Mouse (Mus musculus) hindbrain, postnatal 0 days (tissue): Measurements from ENCODE around the gene Eif2ak3. TPM values are rescaled to one million over a fixed set of nuclear protein-coding genes. Genes with fewer than 3 reads are reported as not detected.

Source experiments
- ATAC-seq: fragments of 200-750 bp; cut with Nextera tagmentation; 2 replicates; pipeline ENCODE4 v1.8.0; 2017; ENCODE audit warnings: mild to moderate bottlenecking, moderate TSS enrichment, moderate library complexity
- DNase-seq: peaks from one replicate; pipeline ENCODE4 v3.0.0-alpha.2; 2015; ENCODE audit warnings: low spot score
- H3K27ac ChIP-seq: fragments of 300-500 bp; sonication (generic); 2 replicates; pipeline ENCODE4 v1.5.1; 2014; ENCODE audit warnings: mild to moderate bottlenecking
- H3K27me3 ChIP-seq: fragments of 300-500 bp; sonication (generic); 2 replicates; pipeline ENCODE4 v1.6.1; 2014; ENCODE audit warnings: low read length, mixed read lengths; ENCODE audit not compliant: insufficient read depth
- H3K36me3 ChIP-seq: fragments of 300-500 bp; sonication (generic); 2 replicates; pipeline ENCODE4 v1.6.1; 2014; ENCODE audit warnings: low read length, mixed read lengths; ENCODE audit not compliant: insufficient read depth
- H3K4me1 ChIP-seq: fragments of 300-500 bp; sonication (generic); 2 replicates; pipeline ENCODE4 v1.6.1; 2014; ENCODE audit warnings: antibody characterized with exemption, low read length, mixed read lengths; ENCODE audit not compliant: insufficient read depth
- H3K4me2 ChIP-seq: fragments of 300-500 bp; sonication (generic); 2 replicates; pipeline ENCODE4 v1.6.1; 2014; ENCODE audit warnings: low read depth, mild to moderate bottlenecking, low read length, moderate library complexity, mixed read lengths
- H3K4me3 ChIP-seq: fragments of 300-500 bp; sonication (generic); 2 replicates; pipeline ENCODE4 v1.5.1; 2014; ENCODE audit warnings: low read length
- H3K9ac ChIP-seq: fragments of 300-500 bp; sonication (generic); replicated peaks from 2 replicates; pipeline ENCODE4 v1.6.1; 2014; ENCODE audit warnings: mild to moderate bottlenecking, low read length, moderate library complexity, mixed read lengths
- H3K9me3 ChIP-seq: fragments of 300-500 bp; sonication (generic); 2 replicates; pipeline ENCODE4 v1.6.1; 2016; ENCODE audit warnings: low read length, mixed read lengths
- CTCF ChIP-seq: IDR thresholded peaks from 2 replicates; pipeline ENCODE4 v1.5.1; 2016; ENCODE audit warnings: antibody characterized with exemption, control low read depth, low read depth
- WGBS: fragments of 180-500 bp; shearing (Covaris S2); extraction: QIAGEN DNeasy Blood & Tissue Kit; methylation state at CpG from one replicate; pipeline ENCODE4 v1.1.7; 2014; 5-methylcytosine and 5-hydroxymethylcytosine counted together
- polyA plus RNA-seq: library from polyadenylated mRNA; unstranded; fragments of >200 nt; fragmentation: Nextera tagmentation; extraction: Ambion mirVana; gene quantifications from 2 replicates; pipeline ENCODE4 v1.2.1, GENCODE M21; 2015
- total RNA-seq: library from RNA; depleted of rRNA; stranded (reverse); fragments of >200 nt; gene quantifications from 2 replicates; pipeline ENCODE4 v1.2.3, GENCODE M21; 2014; rRNA removed

The Eif2ak3 gene
- total and polyA plus RNA-seq, 2 experiments from 2014 or later = 7.6 to 18.3 TPM

GRCm38 (mm10) chr6:70912396-70912765 is 68.1 kb downstream of the Eif2ak3 start:
- H3K4me3 ChIP-seq = peak overlapping the region; percentile 20; the same call in 1 of the 2 replicates
- 53% methylated on average over 7 of the region's 7 CpGs for WGBS

GRCm38 (mm10) chr6:70918827-70919226 is 74.5 kb downstream of the Eif2ak3 start, which contains the start of gene Tex37:
Gene Tex37, minus strand, starts transcription at chr6:70918927.
- WGBS = 83% methylated on average over 3 of the region's 3 CpGs
- Histone ChIP-seq H3K27ac (no peak within 1 kb of the TSS), H3K27me3 (no peaks in the 10 kb centered on the region), H3K4me2 (no peak within 1 kb of the TSS), H3K4me3 (no peak within 1 kb of the TSS), H3K4me1 (no peaks in the 10 kb centered on the region), H3K9me3 (no peaks in the 10 kb centered on the region), H3K9ac (no peak within 1 kb of the TSS), H3K36me3 (no peaks in the 10 kb centered on the region)
- no peak for TF ChIP-seq CTCF
- DNase-seq (no peak), ATAC-seq (no peak)

More at GRCm38 (mm10) chr6:70912396-70912765, 68.1 kb downstream of the Eif2ak3 start:
- ATAC-seq (peak; percentile 62), DNase-seq (no peak)
- H3K4me2 ChIP-seq = peak overlapping the region; percentile 49
- TF ChIP-seq CTCF = no peak
- no peaks in the 10 kb centered on the region for H3K36me3 ChIP-seq
- H3K9me3 ChIP-seq = no peaks in the 10 kb centered on the region
- H3K27me3 ChIP-seq = no peaks in the 10 kb centered on the region
- no peak overlapping the region for H3K27ac ChIP-seq
- H3K9ac ChIP-seq = no peak overlapping the region
- no peaks in the 10 kb centered on the region for H3K4me1 ChIP-seq

GRCm38 (mm10) chr6:70921274-70922074 is 77.2 kb downstream of the Eif2ak3 start:
- Histone ChIP-seq H3K9ac (peak overlapping the region; percentile 30; the same call in 1 of the 2 replicates), H3K27ac (peak overlapping the region; percentile 55), H3K4me3 (no peak overlapping the region), H3K36me3 (no peaks in the 10 kb centered on the region), H3K4me2 (peak overlapping the region; percentile 40), H3K4me1 (no peaks in the 10 kb centered on the region), H3K27me3 (no peaks in the 10 kb centered on the region), H3K9me3 (no peaks in the 10 kb centered on the region)
- peak; percentile 82 for ATAC-seq
- peak; percentile 79 for TF ChIP-seq CTCF
- WGBS = 4% methylated on average over 22 of the region's 22 CpGs
- DNase-seq = peak; percentile 79

- Histone ChIP-seq H3K9me3 (no peaks in the 10 kb centered on the region), H3K27me3 (no peaks in the 10 kb centered on the region)
- 82% methylated on average over 2 of the region's 2 CpGs for WGBS
Measured at GRCm38 (mm10) chr6:70931801-70932200, 87.5 kb downstream of the Eif2ak3 start.

GRCm38 (mm10) chr6:70953274-70953673 is 109.0 kb downstream of the Eif2ak3 start:
- Histone ChIP-seq H3K27ac (no peak overlapping the region), H3K4me3 (no peak overlapping the region), H3K9me3 (no peaks in the 10 kb centered on the region), H3K36me3 (no peaks in the 10 kb centered on the region), H3K4me2 (no peak overlapping the region), H3K27me3 (peaks cover 41% of the 10 kb centered on the region), H3K9ac (no peak overlapping the region), H3K4me1 (peaks cover 5% of the 10 kb centered on the region; the same call in 1 of the 2 replicates)
- ATAC-seq (no peak), DNase-seq (no peak)
- TF ChIP-seq CTCF = no peak
- WGBS = 79% methylated on average over 7 of the region's 7 CpGs

More at GRCm38 (mm10) chr6:70931801-70932200, 87.5 kb downstream of the Eif2ak3 start:
- Histone ChIP-seq H3K36me3 (no peaks in the 10 kb centered on the region), H3K9ac (no peak overlapping the region), H3K27ac (no peak overlapping the region), H3K4me1 (no peaks in the 10 kb centered on the region), H3K4me3 (no peak overlapping the region), H3K4me2 (no peak overlapping the region)
- no peak for DNase-seq
- no peak for TF ChIP-seq CTCF
- no peak for ATAC-seq

GRCm38 (mm10) chr6:70954040-70954439 is 109.7 kb downstream of the Eif2ak3 start:
- Histone ChIP-seq H3K9ac (no peak overlapping the region), H3K36me3 (no peaks in the 10 kb centered on the region), H3K4me3 (no peak overlapping the region), H3K4me2 (no peak overlapping the region), H3K9me3 (no peaks in the 10 kb centered on the region), H3K4me1 (peaks cover 5% of the 10 kb centered on the region; the same call in 1 of the 2 replicates), H3K27me3 (peaks cover 47% of the 10 kb centered on the region), H3K27ac (no peak overlapping the region)
- TF ChIP-seq CTCF = peak; percentile 60
- DNase-seq (peak; percentile 67), ATAC-seq (no peak)
- 13% methylated on average over 6 of the region's 6 CpGs for WGBS

Other genes starting within 250 kb of the Eif2ak3 start
- 7.1 and 9.0 TPM in 2 replicates for gene Rpia, start 52.3 kb upstream of the Eif2ak3 start, total RNA-seq
- 1.7 and 2.2 TPM in 2 replicates for gene Rpia, start 52.3 kb upstream of the Eif2ak3 start, polyA plus RNA-seq
- not detected in 2 replicates for gene Tex37, start 74.4 kb downstream of the Eif2ak3 start, total RNA-seq
- gene Tex37, start 74.4 kb downstream of the Eif2ak3 start, polyA plus RNA-seq = not detected in 2 replicates
- gene Foxi3, start 112.0 kb downstream of the Eif2ak3 start, total RNA-seq = not detected in 2 replicates
- not detected in 2 replicates for gene Foxi3, start 112.0 kb downstream of the Eif2ak3 start, polyA plus RNA-seq